Mouse (Mus musculus): Measurements from ENCODE around the gene Cdh23.

Cdh23 gene

DNA sequence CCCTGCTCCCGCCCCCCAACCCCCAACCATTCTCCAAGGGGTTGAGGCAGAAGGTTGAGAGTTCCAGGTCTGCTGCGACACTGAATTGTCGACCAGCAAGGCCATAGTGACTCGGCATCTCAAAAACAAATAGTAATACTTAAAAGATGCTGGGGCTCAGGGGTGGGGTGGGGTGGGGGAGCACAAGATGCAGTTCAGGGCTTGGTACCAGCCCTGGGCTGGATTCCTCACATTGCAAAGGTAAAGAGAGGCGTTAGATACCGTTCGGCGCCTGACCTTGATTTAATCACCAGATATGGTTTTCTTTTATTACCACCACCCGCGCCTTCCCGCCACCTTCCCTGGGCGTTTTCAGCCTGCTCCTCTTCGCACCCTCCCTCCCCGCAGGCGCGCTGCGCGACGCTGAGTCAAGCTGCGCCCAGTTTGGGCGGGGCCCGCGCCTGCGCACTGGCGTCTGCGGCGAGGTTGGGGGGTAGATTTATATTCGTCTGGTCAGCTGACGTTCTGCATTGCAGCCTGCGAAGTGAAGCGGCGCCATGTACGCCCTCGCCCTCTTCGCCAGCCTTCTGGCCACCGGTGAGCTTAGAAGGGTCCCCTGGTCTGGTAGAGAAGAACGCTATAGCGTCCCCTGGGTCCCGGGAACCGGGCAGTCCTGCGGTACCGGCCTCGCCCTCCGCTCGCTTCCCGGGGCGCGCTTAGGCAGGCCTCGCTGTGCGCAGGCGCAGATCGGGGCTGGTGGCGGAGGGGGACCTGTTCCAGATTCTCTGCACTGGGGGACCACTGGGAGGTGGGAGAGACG is 418.9 kb downstream of the Cdh23 start, which contains the start of gene Psap:
TSS of gene Psap (plus strand) at position 421 of the 799 bp plus-strand sequence.
- in situ Hi-C loops (cut with MboI, MseI), result loop anchor here in 1 of 2 experiments (5.0 kb wide), 1 partner anchor 375 kb away; no protein-coding TSS in a partner anchor

GRCm38 (mm10) chr10:60273382-60273781 is 422.9 kb downstream of the Cdh23 start:
- in situ Hi-C loops (cut with MboI, MseI), result no loop called here

GRCm38 (mm10) chr10:60272241-60272640 is 424.0 kb downstream of the Cdh23 start:
- in situ Hi-C loops (cut with MboI, MseI), result no loop called here

DNA sequence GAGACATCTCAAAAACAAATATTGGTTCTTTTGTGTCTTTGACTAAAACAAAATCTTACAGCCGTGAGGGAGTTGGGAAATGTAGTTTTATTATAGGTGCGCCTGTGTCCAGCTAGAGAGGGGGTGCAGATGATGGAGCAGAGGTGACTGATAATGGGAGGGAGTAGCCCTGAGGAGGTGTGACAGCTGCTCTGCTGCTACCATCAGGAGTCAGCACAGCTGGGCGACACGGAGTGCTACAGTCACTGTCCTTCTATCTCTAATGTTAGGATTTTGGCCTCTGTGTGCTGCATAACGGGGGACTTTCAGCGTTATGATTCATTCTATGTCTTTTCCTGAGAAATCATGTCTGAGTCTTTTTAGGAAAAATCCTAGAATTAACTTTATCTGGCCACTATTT is 425.3 kb downstream of the Cdh23 start:
- in situ Hi-C loops (cut with MboI, MseI), result no loop called here

GRCm38 (mm10) chr10:60269141-60270064 is 426.9 kb downstream of the Cdh23 start:
- in situ Hi-C loops (cut with MboI, MseI), result no loop called here

DNA sequence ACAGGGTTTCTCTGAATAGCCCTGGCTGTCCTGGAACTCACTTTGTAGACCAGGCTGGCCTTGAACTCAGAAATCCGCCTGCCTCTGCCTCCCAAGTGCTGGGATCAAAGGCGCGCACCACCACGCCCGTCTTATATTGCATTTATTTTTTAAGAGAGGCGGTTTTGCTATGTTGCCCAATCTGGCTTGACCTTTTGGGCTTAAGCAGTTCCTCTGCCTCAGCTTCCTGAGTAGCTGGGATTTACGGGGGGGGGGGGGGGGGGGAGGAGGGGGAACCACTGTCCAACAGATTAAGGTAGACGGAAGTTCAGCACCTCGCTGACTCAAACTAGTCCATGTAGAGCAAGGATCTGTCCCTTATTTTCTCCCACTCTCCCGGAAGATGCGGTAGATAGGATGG is 427.6 kb downstream of the Cdh23 start:
- in situ Hi-C loops (cut with MboI, MseI), result no loop called here

- in situ Hi-C loops (cut with MboI, MseI), result no loop called here
Observed at GRCm38 (mm10) chr10:60266842-60267401, 429.4 kb downstream of the Cdh23 start.

DNA sequence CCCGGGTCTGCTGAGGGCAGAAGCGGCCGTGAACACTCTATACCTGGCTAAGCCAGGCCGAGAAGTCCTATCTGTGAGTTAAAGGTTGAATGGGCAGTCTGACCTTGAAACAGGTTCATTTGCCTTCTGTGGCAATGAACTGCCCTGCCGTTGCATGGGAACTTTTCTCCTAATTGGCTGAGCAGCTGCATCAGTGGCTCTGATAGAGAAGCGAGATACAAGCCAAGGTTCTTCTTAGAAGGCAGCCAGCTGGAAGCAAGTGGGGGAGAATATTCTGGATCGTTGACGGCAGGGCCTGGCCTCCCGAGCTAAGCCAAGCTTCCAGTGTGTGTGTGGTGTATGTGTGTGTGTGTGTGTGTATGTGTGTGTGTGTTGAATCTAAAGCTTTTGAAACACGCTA is 431.0 kb downstream of the Cdh23 start:
- in situ Hi-C loops (cut with MboI, MseI), result no loop called here

- in situ Hi-C loops (cut with MboI, MseI), result no loop called here
Observed at GRCm38 (mm10) chr10:60263351-60263750, 432.9 kb downstream of the Cdh23 start.

DNA sequence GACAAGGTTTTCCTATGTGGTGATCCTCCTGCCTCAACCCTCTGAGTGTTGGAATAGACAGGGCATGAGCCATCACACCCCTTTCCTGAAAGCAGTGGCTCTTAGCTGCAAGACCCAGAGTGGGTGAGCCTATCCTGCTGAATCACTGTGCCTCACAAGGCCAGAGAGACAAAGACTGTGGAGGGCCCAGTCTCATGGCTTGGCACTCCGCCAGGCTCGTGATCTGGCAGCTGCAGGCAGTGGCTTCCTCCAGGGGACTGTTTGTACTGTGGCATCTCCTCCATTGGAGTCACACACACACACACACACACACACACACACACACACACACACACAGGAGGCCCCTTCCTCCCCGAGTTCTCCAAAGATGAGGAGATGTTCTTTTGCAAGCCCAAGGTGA is 433.9 kb downstream of the Cdh23 start:
- in situ Hi-C loops (cut with MboI, MseI), result no loop called here

- in situ Hi-C loops (cut with MboI, MseI), result no loop called here
Observed at GRCm38 (mm10) chr10:60261530-60261929, 434.8 kb downstream of the Cdh23 start.

DNA sequence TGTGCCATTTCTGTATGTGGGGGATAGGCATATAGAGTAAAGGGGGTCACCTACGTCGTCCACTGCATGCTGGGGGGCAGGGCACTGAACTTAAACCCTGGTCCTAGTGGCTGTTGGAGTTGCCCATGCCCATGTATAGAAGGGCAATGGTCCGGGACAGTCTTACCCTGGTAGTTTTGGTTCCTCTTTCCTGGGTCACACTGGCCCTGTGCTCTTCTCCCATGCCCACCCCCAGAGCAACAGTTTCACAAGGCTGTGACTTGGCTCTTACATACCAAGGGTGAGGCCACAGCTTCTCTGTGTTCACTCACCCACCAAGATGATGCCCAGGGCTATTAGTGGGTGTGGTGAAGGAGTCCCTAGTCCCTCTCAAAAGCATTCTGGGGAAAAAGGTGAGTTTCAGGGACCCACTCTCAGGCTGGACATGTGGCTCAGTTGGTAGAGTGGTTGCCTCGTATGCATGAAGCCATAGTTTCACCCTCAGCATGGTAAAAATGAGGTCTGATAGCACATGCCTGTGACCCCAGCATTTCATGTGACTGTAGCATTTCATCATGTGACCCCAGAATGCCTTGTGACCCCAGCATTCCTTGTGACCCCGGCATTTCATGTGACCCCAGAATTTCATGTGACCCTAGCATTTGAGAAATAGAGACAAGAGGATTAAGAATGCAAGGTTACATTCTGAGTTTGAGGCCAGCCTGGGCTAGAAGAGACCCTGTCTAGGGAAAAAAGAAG is 435.6 kb downstream of the Cdh23 start:
- in situ Hi-C loops (cut with MboI, MseI), result no loop called here

DNA sequence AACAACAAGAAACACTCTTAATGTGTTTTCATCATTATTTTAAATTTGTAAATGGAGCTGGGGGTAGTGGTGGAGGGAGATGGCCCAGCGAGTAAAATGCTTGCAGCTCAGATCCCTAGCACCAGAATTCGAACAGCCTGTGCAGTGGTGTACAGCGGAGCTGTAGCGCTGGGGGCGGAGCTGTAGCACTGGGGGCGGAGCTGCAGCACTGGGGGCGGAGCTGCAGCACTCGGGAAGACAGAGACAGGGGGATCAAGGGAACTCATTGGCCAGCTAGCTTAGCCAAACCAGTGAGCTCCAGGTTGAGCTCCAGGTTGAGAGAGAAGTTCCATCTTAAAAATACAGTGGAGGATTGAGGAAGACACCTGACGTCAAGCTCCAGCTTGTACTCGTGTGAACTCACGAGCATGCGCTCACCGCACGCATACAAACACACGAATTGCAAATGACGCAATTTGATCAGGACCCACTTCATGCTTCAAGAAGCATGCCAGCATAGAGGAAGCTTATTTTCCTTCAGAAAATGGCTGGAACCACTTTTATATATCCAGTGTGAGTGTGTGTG is 438.9 kb downstream of the Cdh23 start:
- in situ Hi-C loops (cut with MboI, MseI), result no loop called here

DNA sequence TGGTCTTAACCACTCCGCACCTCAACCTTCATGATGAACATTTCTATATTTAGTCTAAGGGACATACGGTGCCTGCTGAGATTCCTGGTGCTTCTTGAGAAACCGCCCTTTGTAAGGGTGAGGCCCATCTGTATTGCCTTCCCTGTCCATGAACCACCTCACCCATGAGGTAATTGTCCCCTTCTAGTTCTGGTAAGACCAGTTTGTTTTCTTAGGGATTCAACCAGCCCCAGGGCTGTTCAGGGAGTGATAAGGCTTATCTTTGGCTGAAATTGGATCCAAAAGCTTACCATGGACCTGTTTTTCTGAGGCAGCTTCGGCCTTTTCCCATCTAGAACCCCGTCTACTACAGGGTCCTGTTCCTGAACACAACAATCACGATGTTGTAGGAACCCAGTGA is 440.2 kb downstream of the Cdh23 start:
- in situ Hi-C loops (cut with MboI, MseI), result no loop called here

Data from T-helper 17 cell (primary cell).